Mouse (Mus musculus) brain, embryonic 14.5 days (tissue): ENCODE data around the gene Krt5.

Experiments used
- CTCF ChIP-seq: fragments of 200-500 bp; IDR thresholded peaks from 2 replicates; pipeline ENCODE4 v1.5.1; 2012; ENCODE audit warnings: inconsistent platforms, mild to moderate bottlenecking, moderate library complexity, borderline replicate concordance; ENCODE audit not compliant: insufficient read depth, insufficient read length; ENCODE audit errors: extremely low read depth
- POLR2A ChIP-seq: fragments of 200-500 bp; IDR thresholded peaks from 2 replicates; pipeline ENCODE4 v1.6.1; 2012; ENCODE audit warnings: mild to moderate bottlenecking, inconsistent platforms, borderline replicate concordance; ENCODE audit not compliant: poor library complexity, insufficient read depth, insufficient read length, severe bottlenecking; ENCODE audit errors: extremely low read depth

GRCm38 (mm10) chr15:101730653-101731052 lies 18.0 kb upstream of the Krt5 start:
- TF ChIP-seq CTCF (no peak), POLR2A (no peak)
